Mouse (Mus musculus): ENCODE results near the gene Skiv2l. TPM values are rescaled to one million over a fixed set of nuclear protein-coding genes. Genes with fewer than 3 reads are reported as not detected.
"Not testable (repeated sequence)": the region's sequence is repeated elsewhere in the genome, so short reads cannot be mapped to it uniquely, and the experiment has no call there.

Gene Skiv2l
- polyA plus RNA-seq, 1 experiment from 2014 or later, result 37.3 TPM

DNA sequence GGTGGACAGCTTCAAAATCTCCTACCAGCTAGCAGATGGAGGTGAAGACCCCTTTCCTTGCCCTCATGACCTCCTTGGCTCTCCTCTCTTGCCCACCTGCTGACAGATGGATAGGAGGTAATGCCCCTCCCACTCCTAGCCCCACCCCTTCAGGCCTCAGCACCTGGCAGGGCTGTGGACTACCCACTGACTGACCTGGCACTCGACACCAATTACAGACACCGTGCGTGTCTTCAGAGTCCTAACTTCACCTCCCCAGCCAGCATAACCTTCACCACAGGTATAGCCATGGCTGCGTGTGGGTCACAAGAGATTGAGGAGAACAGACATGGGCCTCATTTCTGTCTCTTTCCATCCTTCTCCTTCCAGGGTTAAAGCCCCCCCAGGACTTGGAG lies 50.5 kb downstream of the Skiv2l start:
- no peak for TF ChIP-seq CTCF (IDR thresholded peaks at IDR 0.05; ENCODE audit: low read depth)
- H3K4me1 ChIP-seq (replicated peaks; ENCODE audit: insufficient read depth, low read length), result no peaks in the 10 kb centered on the region
- 88% methylated on average over 4 of the region's 4 CpGs for WGBS
- H3K36me3 ChIP-seq (ENCODE audit: insufficient read depth, low read length), result no peaks in the 10 kb centered on the region
- no peak overlapping the region for H3K9ac ChIP-seq (ENCODE audit: low read depth, low read length)
- no peak overlapping the region for H3K27ac ChIP-seq
- ATAC-seq (replicated peaks; ENCODE audit: low FRiP score, low read depth) (no peak), DNase-seq (ENCODE audit: low spot score) (no peak)
- H3K4me3 ChIP-seq (replicated peaks; ENCODE audit: low read depth, low read length), result no peak overlapping the region
- H3K4me2 ChIP-seq (ENCODE audit: low read length), result no peak overlapping the region
- H3K27me3 ChIP-seq (ENCODE audit: insufficient read depth, low read length), result no peaks in the 10 kb centered on the region
- H3K9me3 ChIP-seq (replicated peaks; ENCODE audit: low read length), result no peaks in the 10 kb centered on the region

DNA sequence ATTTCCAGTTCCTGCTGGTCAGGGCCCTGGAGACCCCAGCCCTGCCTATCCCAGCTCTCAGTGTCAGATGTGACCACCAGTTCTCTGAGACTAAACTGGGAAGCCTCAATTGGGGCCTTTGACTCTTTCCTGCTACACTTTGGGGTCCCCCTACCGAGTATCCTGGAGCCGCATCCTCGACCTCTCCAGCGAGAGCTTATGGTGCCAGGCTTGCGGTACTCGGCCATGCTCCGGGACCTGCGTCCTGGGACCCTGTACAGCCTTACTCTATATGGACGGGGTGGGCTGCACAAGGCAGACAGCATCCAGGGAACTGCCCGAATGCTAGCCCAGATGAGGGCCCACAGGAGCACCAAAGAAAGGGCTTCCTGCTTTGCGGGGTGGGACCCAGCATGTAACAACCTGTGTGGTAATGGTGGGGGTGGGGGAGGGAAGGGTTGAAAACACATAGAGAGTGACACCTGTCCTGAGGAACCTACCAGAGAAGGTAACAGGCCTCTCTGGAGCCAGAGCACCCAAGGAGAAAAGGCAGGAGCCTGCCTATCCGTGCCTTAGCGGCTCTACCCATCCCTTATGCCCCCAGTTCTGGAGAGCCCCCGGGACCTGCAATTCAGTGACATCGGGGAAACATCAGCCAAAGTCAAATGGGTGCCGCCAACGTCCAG lies 51.0 kb downstream of the Skiv2l start:
- Histone ChIP-seq H3K9ac (ENCODE audit: low read depth, low read length) (no peak overlapping the region), H3K9me3 (replicated peaks; ENCODE audit: low read length) (no peaks in the 10 kb centered on the region), H3K27me3 (ENCODE audit: insufficient read depth, low read length) (no peaks in the 10 kb centered on the region), H3K4me3 (replicated peaks; ENCODE audit: low read depth, low read length) (no peak overlapping the region), H3K27ac (no peak overlapping the region), H3K4me1 (replicated peaks; ENCODE audit: insufficient read depth, low read length) (no peaks in the 10 kb centered on the region), H3K4me2 (ENCODE audit: low read length) (no peak overlapping the region), H3K36me3 (ENCODE audit: insufficient read depth, low read length) (no peaks in the 10 kb centered on the region)
- ATAC-seq (replicated peaks; ENCODE audit: low FRiP score, low read depth) (no peak), DNase-seq (ENCODE audit: low spot score) (no peak)
- WGBS, result 87% methylated on average over 13 of the region's 17 CpGs
- no peak for TF ChIP-seq CTCF (IDR thresholded peaks at IDR 0.05; ENCODE audit: low read depth)

DNA sequence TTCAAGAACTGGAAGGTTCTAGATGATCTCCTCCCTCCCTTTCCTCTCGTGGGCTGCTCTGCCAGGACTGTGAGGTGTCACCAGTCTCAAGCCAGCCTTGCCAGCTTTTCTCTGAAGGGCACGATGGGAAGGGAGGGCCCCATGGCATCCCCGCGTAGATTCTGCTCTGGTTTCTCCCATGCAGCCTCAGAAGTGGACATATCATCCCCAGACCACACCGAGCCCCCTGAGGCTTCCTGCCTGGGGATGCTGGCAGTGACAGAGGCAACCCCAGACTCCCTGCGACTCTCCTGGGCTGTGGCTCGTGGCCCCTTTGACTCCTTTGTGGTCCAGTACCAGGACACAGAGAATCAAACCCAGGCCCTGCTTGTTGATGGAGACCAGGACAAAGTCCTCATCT lies 51.9 kb downstream of the Skiv2l start:
- not testable (repeated sequence) for H3K27ac ChIP-seq; H3K36me3 ChIP-seq (ENCODE audit: insufficient read depth, low read length); DNase-seq (ENCODE audit: low spot score); H3K9ac ChIP-seq (ENCODE audit: low read depth, low read length); ATAC-seq (replicated peaks; ENCODE audit: low FRiP score, low read depth); H3K4me3 ChIP-seq (replicated peaks; ENCODE audit: low read depth, low read length); H3K4me1 ChIP-seq (replicated peaks; ENCODE audit: insufficient read depth, low read length); H3K27me3 ChIP-seq (ENCODE audit: insufficient read depth, low read length); H3K9me3 ChIP-seq (replicated peaks; ENCODE audit: low read length); H3K4me2 ChIP-seq (ENCODE audit: low read length)
- 82% methylated on average over 7 of the region's 7 CpGs for WGBS

DNA sequence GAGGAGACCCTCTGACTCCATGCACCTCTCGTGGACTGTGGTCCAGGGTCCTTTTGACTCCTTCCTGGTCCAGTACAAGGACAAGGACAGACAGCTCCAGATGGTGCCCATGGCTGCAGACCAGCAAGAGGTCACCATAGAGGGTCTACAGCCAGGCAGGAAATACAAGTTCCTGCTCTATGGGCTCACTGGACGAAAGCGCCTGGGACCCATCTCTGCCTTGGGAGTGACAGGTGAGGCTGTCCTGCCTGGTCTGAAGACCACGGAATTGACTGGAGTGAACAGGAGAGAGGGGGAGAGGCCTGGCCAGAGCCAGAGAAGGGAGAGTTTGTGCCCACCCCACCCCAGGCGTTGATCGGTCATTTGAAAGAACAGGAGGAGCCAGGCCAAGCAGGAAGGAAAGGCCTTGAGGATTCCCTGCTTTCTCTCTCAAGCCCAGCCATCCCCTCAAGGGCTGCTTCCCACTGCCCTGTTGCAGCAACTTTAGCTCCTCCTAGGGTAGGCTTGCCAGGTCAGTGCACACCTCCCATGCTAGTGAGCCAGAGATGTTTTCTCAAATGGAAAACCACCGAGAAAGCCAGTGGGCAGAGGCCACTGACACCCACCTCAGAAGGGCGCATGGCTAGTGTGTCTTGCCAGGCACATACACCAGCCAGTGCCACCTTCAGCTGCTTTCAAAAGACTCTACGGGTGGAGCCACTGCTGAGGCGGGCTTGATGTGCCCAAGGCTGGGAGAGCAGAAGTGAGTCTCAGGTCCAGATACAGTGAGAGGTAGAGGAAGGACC lies 52.6 kb downstream of the Skiv2l start:
- H3K9ac ChIP-seq (ENCODE audit: low read depth, low read length); H3K27ac ChIP-seq; H3K36me3 ChIP-seq (ENCODE audit: insufficient read depth, low read length); H3K4me2 ChIP-seq (ENCODE audit: low read length); H3K4me3 ChIP-seq (replicated peaks; ENCODE audit: low read depth, low read length); H3K27me3 ChIP-seq (ENCODE audit: insufficient read depth, low read length); H3K4me1 ChIP-seq (replicated peaks; ENCODE audit: insufficient read depth, low read length); DNase-seq (ENCODE audit: low spot score); ATAC-seq (replicated peaks; ENCODE audit: low FRiP score, low read depth); H3K9me3 ChIP-seq (replicated peaks; ENCODE audit: low read length): not testable (repeated sequence)
- 83% methylated on average over 10 of the region's 10 CpGs for WGBS

DNA sequence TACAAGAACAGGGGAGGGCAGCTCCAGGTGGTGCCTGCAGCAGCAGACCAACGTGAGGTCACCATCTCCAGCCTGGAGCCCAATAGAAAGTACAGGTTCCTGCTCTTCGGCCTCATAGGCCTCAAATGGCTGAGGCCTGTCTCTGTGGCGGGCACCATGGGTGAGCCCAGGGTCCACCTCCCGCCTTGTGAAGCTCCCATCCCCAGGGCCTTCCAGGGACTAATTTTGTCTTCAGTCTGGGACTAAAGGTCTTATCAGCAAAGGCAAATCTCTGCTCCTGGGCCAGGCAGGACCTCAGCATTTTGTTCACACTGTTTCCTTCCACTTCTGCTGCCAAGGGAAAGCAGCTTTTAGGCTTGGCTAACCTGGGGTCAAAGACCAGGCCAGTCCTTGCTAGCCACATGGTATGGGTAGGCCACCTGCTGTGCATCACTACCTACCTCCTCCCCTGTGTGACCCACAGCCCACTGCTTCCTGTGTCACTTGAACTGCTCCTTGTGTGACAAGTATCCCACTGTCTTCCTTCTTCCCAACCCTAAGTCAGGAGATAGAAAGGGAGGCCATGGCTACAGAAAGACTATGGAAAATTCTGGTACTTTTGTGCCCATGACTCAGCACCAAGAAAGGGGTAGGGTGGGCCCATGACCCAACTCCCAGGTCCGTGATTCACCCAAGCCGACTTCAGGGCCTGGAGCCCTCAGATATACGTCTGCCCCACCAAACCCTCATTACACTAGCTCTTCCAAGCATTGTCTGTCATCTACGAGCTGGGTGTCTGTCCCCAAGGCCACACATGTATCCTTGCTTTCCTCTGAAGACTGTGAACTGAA lies 53.5 kb downstream of the Skiv2l start:
- no peak for DNase-seq (ENCODE audit: low spot score)
- 82% methylated on average over 8 of the region's 8 CpGs for WGBS

DNA sequence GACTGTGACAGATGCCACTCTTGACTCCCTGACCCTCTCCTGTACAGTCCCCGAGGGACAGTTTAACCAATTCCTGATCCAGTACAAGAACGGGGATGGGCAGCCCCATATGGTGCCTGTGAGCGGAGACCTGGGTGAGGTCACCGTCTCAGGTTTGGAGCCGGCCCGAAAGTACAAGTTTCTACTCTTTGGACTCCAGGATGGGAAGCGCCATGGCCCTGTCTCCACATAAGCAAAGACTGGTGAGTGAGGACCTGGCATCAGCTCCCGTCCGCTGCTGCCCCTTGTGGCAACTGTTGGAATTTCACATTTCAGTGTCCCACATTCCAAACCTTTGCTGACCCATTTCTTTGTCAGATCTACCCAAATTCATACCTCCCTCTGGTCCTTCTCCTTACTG lies 54.4 kb downstream of the Skiv2l start:
- no peaks in the 10 kb centered on the region for H3K9me3 ChIP-seq (replicated peaks; ENCODE audit: low read length)
- TF ChIP-seq CTCF (IDR thresholded peaks at IDR 0.05; ENCODE audit: low read depth), result peak; percentile 60
- no peaks in the 10 kb centered on the region for H3K4me1 ChIP-seq (replicated peaks; ENCODE audit: insufficient read depth, low read length)
- H3K27me3 ChIP-seq (ENCODE audit: insufficient read depth, low read length), result no peaks in the 10 kb centered on the region
- no peak overlapping the region for H3K4me2 ChIP-seq (ENCODE audit: low read length)
- H3K36me3 ChIP-seq (ENCODE audit: insufficient read depth, low read length), result no peaks in the 10 kb centered on the region
- H3K4me3 ChIP-seq (replicated peaks; ENCODE audit: low read depth, low read length), result no peak overlapping the region
- no peak; the same call in 1 of the 2 replicates for ATAC-seq (replicated peaks; ENCODE audit: low FRiP score, low read depth)
- 62% methylated on average over 9 of the region's 9 CpGs for WGBS
- no peak overlapping the region for H3K9ac ChIP-seq (ENCODE audit: low read depth, low read length)
- H3K27ac ChIP-seq, result no peak overlapping the region
- peak; percentile 3 for DNase-seq (ENCODE audit: low spot score)

More for the DNA sequence above, 53.5 kb downstream of the Skiv2l start:
- no peak for TF ChIP-seq CTCF (IDR thresholded peaks at IDR 0.05; ENCODE audit: low read depth)
- Histone ChIP-seq H3K9me3 (replicated peaks; ENCODE audit: low read length) (no peaks in the 10 kb centered on the region), H3K9ac (ENCODE audit: low read depth, low read length) (no peak overlapping the region), H3K36me3 (ENCODE audit: insufficient read depth, low read length) (no peaks in the 10 kb centered on the region), H3K27me3 (ENCODE audit: insufficient read depth, low read length) (no peaks in the 10 kb centered on the region), H3K4me2 (ENCODE audit: low read length) (no peak overlapping the region), H3K27ac (no peak overlapping the region), H3K4me3 (replicated peaks; ENCODE audit: low read depth, low read length) (no peak overlapping the region), H3K4me1 (replicated peaks; ENCODE audit: insufficient read depth, low read length) (no peaks in the 10 kb centered on the region)
- ATAC-seq (replicated peaks; ENCODE audit: low FRiP score, low read depth), result no peak
